Mouse (Mus musculus) E14TG2a.4 (cell line): ENCODE results near the gene Cyb5r2.

ENCODE experiments used
- CTCF ChIP-seq: conservative IDR thresholded peaks from 2 replicates; pipeline ENCODE4 v1.5.1; 2014; ENCODE audit warnings: low read length
- POU5F1 ChIP-seq: IDR thresholded peaks from 2 replicates; pipeline ENCODE4 v1.6.1; 2014; ENCODE audit warnings: low read length, borderline replicate concordance

- TF ChIP-seq CTCF (no peak), POU5F1 (no peak)
Observed at GRCm38 (mm10) chr7:107749721-107750120, 8.1 kb downstream of the Cyb5r2 start.
